Mouse (Mus musculus) hindbrain, embryonic 16.5 days (tissue): Measurements from ENCODE around the gene Ankrd7. TPM values are rescaled to one million over a fixed set of nuclear protein-coding genes. Genes with fewer than 3 reads are reported as not detected.

Experiments
- ATAC-seq: fragments of 200-750 bp; cut with Nextera tagmentation; 2 replicates; pipeline ENCODE4 v1.8.0; 2017; ENCODE audit warnings: moderate TSS enrichment, moderate library complexity
- H3K27ac ChIP-seq: fragments of 300-500 bp; sonication (generic); 2 replicates; pipeline ENCODE4 v1.5.1; 2014; ENCODE audit warnings: low read depth, mild to moderate bottlenecking, control low read depth, low read length, moderate library complexity
- H3K27me3 ChIP-seq: fragments of 300-500 bp; sonication (generic); replicated peaks from 2 replicates; pipeline ENCODE4 v1.6.1; 2014; ENCODE audit warnings: low read length; ENCODE audit not compliant: control insufficient read depth, insufficient read depth
- H3K36me3 ChIP-seq: fragments of 300-500 bp; sonication (generic); 2 replicates; pipeline ENCODE4 v1.6.1; 2014; ENCODE audit warnings: mild to moderate bottlenecking, low read length, moderate library complexity, mixed read lengths; ENCODE audit not compliant: control insufficient read depth, insufficient read depth
- H3K4me1 ChIP-seq: fragments of 300-500 bp; sonication (generic); 2 replicates; pipeline ENCODE4 v1.6.1; 2014; ENCODE audit warnings: low read depth, low read length; ENCODE audit not compliant: control insufficient read depth, insufficient read depth
- H3K4me2 ChIP-seq: fragments of 300-500 bp; sonication (generic); 2 replicates; pipeline ENCODE4 v1.6.1; 2014; ENCODE audit warnings: mild to moderate bottlenecking, low read length, control low read depth, moderate library complexity
- H3K4me3 ChIP-seq: fragments of 300-500 bp; sonication (generic); 2 replicates; pipeline ENCODE4 v1.5.1; 2014; ENCODE audit warnings: mild to moderate bottlenecking, low read length, control low read depth, moderate library complexity
- H3K9ac ChIP-seq: fragments of 300-500 bp; sonication (generic); 2 replicates; pipeline ENCODE4 v1.6.1; 2014; ENCODE audit warnings: low read depth, mild to moderate bottlenecking, control low read depth, low read length, moderate library complexity
- H3K9me3 ChIP-seq: fragments of 300-500 bp; sonication (generic); 2 replicates; pipeline ENCODE4 v1.6.1; 2014; ENCODE audit warnings: mild to moderate bottlenecking, low read length, moderate library complexity; ENCODE audit not compliant: control insufficient read depth
- whole genome bisulfite sequencing: fragments of 180-500 bp; shearing (Covaris S2); extraction: QIAGEN DNeasy Blood & Tissue Kit; methylation state at CpG from one replicate; pipeline ENCODE4 v1.1.7; 2014; 5-methylcytosine and 5-hydroxymethylcytosine counted together
- polyA plus RNA-seq: library from polyadenylated mRNA; unstranded; fragments of >200 nt; fragmentation: Nextera tagmentation; extraction: Ambion mirVana; gene quantifications from 2 replicates; pipeline ENCODE4 v1.2.1, GENCODE M21; 2015

The Ankrd7 gene
- polyA plus RNA-seq, 1 experiment from 2014 or later, result not detected

DNA sequence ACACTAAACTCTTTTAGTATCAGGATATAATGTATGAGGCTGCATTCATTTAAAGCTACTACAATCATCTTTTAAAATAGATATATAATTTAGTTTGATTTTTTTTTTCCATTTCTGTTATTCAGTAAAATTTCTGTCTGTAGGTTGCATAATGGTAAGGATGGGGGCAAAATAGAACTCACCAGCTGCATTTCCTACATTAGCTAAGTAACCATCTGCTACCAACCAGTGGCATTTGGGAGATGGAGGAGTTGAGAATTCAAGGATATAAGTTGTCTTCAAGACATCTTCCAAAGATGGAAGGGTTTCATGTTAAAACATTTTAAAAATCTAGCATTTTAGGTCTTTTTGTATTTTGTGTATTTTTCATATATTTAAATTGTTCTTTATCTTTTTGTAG is 10.8 kb upstream of the Ankrd7 start:
- ATAC-seq, result no peak
- H3K36me3 ChIP-seq, result peaks cover 13% of the 10 kb centered on the region
- no peaks in the 10 kb centered on the region for H3K9me3 ChIP-seq

DNA sequence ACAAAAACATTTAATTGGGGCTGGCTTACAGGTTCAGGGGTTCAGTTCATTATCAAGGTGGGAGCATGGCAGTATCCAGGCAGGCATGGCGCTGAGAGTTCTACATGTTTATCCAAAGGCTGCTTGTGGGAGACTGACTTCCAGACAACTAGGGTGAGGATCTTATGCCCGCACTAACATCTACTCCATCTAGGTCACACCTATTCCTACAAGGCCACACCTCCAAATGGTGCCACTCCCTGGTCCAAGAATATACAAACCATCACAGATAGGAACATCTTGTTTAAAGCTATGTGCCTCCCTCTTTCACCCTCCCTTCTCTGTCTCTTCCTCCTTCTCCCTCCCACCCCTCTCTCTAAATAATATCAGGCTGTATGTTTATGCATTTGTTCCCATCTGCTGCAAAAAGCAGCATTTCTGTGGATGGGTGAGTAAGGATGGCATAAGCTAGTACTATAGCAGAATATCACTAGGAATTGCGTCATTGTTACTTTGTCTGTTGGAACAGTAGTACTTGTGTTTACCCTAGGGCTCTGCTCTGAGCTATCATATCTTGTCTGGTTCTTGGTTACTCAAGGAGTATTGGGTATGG is 9.5 kb upstream of the Ankrd7 start:
- ATAC-seq, result no peak
- H3K4me3 ChIP-seq, result no peak overlapping the region
- no peak overlapping the region for H3K27ac ChIP-seq
- H3K27me3 ChIP-seq, result no peaks in the 10 kb centered on the region
- H3K4me1 ChIP-seq, result no peaks in the 10 kb centered on the region
- H3K9me3 ChIP-seq, result no peaks in the 10 kb centered on the region
- 97% methylated on average over 3 of the region's 3 CpGs for WGBS
- no peak overlapping the region for H3K9ac ChIP-seq
- H3K4me2 ChIP-seq, result no peak overlapping the region
- peaks cover 11% of the 10 kb centered on the region for H3K36me3 ChIP-seq

More for the DNA sequence above, 10.8 kb upstream of the Ankrd7 start:
- Histone ChIP-seq H3K4me3 (no peak overlapping the region), H3K4me1 (peaks cover 2% of the 10 kb centered on the region; the same call in 1 of the 2 replicates), H3K27ac (no peak overlapping the region), H3K4me2 (no peak overlapping the region), H3K9ac (no peak overlapping the region), H3K27me3 (no peaks in the 10 kb centered on the region)

DNA sequence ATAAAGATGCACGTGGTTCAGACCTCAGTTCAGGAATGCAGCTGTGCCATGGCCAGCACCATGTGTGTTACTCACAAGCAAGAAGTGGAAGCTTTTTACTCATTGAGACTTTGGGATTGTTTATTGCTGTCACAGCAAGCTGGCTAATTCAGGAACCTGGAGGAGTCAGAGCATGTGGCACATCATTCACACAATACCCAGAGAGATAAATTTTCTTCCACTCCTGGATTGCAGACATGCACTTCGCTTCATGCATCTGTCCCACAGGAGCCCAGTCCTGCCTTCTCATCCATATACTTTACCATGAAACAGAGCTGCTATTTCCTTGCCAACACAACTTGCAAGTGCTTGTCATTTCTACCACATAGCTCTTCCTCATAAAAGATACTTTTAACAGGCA is 22.9 kb downstream of the Ankrd7 start:
- H3K4me1 ChIP-seq, result no peaks in the 10 kb centered on the region
- WGBS, result 70% methylated on average over 2 of the region's 2 CpGs
- no peaks in the 10 kb centered on the region for H3K36me3 ChIP-seq
- ATAC-seq, result no peak
- no peak overlapping the region for H3K4me3 ChIP-seq
- no peak overlapping the region for H3K9ac ChIP-seq
- no peaks in the 10 kb centered on the region for H3K9me3 ChIP-seq
- H3K27me3 ChIP-seq, result no peaks in the 10 kb centered on the region
- no peak overlapping the region for H3K4me2 ChIP-seq
- H3K27ac ChIP-seq, result no peak overlapping the region

- Histone ChIP-seq H3K9ac (no peak overlapping the region), H3K27ac (no peak overlapping the region), H3K9me3 (no peaks in the 10 kb centered on the region), H3K36me3 (no peaks in the 10 kb centered on the region), H3K4me2 (no peak overlapping the region), H3K27me3 (no peaks in the 10 kb centered on the region), H3K4me1 (no peaks in the 10 kb centered on the region), H3K4me3 (no peak overlapping the region)
- ATAC-seq, result no peak
Measured at GRCm38 (mm10) chr6:18894142-18894541, 28.0 kb downstream of the Ankrd7 start.

GRCm38 (mm10) chr6:18907173-18907572 is 41.1 kb downstream of the Ankrd7 start:
- 94% methylated on average over 2 of the region's 2 CpGs for WGBS
- no peaks in the 10 kb centered on the region for H3K36me3 ChIP-seq
- no peak overlapping the region for H3K27ac ChIP-seq
- no peak overlapping the region for H3K4me2 ChIP-seq
- H3K4me1 ChIP-seq, result no peaks in the 10 kb centered on the region
- ATAC-seq, result no peak
- H3K9ac ChIP-seq, result no peak overlapping the region
- no peaks in the 10 kb centered on the region for H3K9me3 ChIP-seq
- H3K4me3 ChIP-seq, result no peak overlapping the region
- H3K27me3 ChIP-seq, result no peaks in the 10 kb centered on the region

GRCm38 (mm10) chr6:18913179-18913578 is 47.1 kb downstream of the Ankrd7 start:
- no peak overlapping the region for H3K9ac ChIP-seq
- no peaks in the 10 kb centered on the region for H3K36me3 ChIP-seq
- H3K4me1 ChIP-seq, result no peaks in the 10 kb centered on the region
- WGBS, result 80% methylated on average over 4 of the region's 4 CpGs
- H3K4me3 ChIP-seq, result no peak overlapping the region
- no peak overlapping the region for H3K27ac ChIP-seq
- H3K4me2 ChIP-seq, result no peak overlapping the region
- ATAC-seq, result peak; percentile 81
- no peaks in the 10 kb centered on the region for H3K27me3 ChIP-seq
- no peaks in the 10 kb centered on the region for H3K9me3 ChIP-seq

DNA sequence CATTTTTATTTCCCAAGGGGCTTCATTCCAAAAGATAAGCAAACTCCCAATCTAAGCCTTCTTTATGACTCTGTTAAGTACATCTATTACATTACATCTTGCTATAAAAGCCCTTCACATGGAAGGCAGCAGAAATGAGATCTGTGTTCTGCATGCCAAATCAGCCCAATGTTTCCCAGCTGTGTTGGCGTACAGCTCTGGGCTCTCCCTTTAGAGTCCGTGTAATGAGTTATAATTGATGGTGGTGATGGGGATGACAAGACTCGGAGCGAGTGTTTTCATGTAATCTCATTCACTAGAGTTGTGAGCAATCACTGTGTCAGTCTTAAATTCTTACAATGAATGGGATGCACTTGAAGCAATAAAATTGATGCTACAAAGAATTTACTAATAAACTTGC is 49.9 kb downstream of the Ankrd7 start:
- no peak overlapping the region for H3K4me2 ChIP-seq
- H3K9ac ChIP-seq, result no peak overlapping the region
- no peaks in the 10 kb centered on the region for H3K9me3 ChIP-seq
- H3K4me1 ChIP-seq, result no peaks in the 10 kb centered on the region
- WGBS, result 41% methylated on average over 4 of the region's 4 CpGs
- no peaks in the 10 kb centered on the region for H3K36me3 ChIP-seq
- ATAC-seq, result peak; percentile 63; the same call in 1 of the 2 replicates
- no peaks in the 10 kb centered on the region for H3K27me3 ChIP-seq
- no peak overlapping the region for H3K27ac ChIP-seq
- H3K4me3 ChIP-seq, result no peak overlapping the region

- no peaks in the 10 kb centered on the region for H3K4me1 ChIP-seq
- H3K9me3 ChIP-seq, result no peaks in the 10 kb centered on the region
- H3K4me2 ChIP-seq, result no peak overlapping the region
- 77% methylated on average over 4 of the region's 4 CpGs for WGBS
- no peak for ATAC-seq
- no peak overlapping the region for H3K27ac ChIP-seq
- no peaks in the 10 kb centered on the region for H3K36me3 ChIP-seq
- H3K9ac ChIP-seq, result no peak overlapping the region
- no peaks in the 10 kb centered on the region for H3K27me3 ChIP-seq
- no peak overlapping the region for H3K4me3 ChIP-seq
Measured at GRCm38 (mm10) chr6:18916471-18916870, 50.4 kb downstream of the Ankrd7 start.
